Mouse (Mus musculus) B cell, adult 67 days (primary cell): Measurements from ENCODE around the gene G3bp2. TPM values are rescaled to one million over a fixed set of nuclear protein-coding genes. Genes with fewer than 3 reads are reported as not detected.

Experiments used
- total RNA-seq, 2 experiments: library from RNA; stranded (reverse); gene quantifications; 4 replicates each; pipeline ENCODE4 v1.2.4; 2023

The G3bp2 gene
- 100 to 1,000 TPM; 115 to 120 TPM for total RNA-seq

GRCm38 (mm10) chr5:92083417-92084038 is at the start of gene G3bp2:
G3bp2 (minus strand) TSS chr5:92083719.

GRCm38 (mm10) chr5:92043783-92044182 is 39.7 kb downstream of the G3bp2 start, which contains the start of gene Cdkl2:
Cdkl2 (minus strand) TSS chr5:92043883.

Other genes with a start within 250 kb of the G3bp2 start
- gene Rchy1, start 120.7 kb downstream of the G3bp2 start, total RNA-seq, result 100 to 1,000 TPM; 130 to 135 TPM
- gene Odaph, start 96.2 kb downstream of the G3bp2 start, total RNA-seq, result 1 to 10 TPM; 2.0 to 5.8 TPM
- gene Cdkl2, start 39.8 kb downstream of the G3bp2 start, total RNA-seq, result 1 to 10 TPM; 1.3 to 2.1 TPM
- 10 to 100 TPM; 65.4 to 78.1 TPM for gene Uso1, start 54.2 kb upstream of the G3bp2 start, total RNA-seq
- gene U90926, start 131.7 kb upstream of the G3bp2 start, total RNA-seq, result not detected
- gene Ppef2, start 172.6 kb upstream of the G3bp2 start, total RNA-seq, result 1 to 10 TPM in 1 of 2 experiments, under 1 TPM in 1; 0.73 to 1.5 TPM
- gene Naaa, start 194.5 kb upstream of the G3bp2 start, total RNA-seq, result 10 to 100 TPM; 41.9 to 43.3 TPM
- 100 to 1,000 TPM; 109 to 111 TPM for gene Sdad1, start 226.8 kb upstream of the G3bp2 start, total RNA-seq
- gene Cxcl9, start 244.4 kb upstream of the G3bp2 start, total RNA-seq, result 1 to 10 TPM in 1 of 2 experiments, not detected in 1; 1.3 TPM
- gene Art3, start 248.1 kb upstream of the G3bp2 start, total RNA-seq, result 1 to 10 TPM in 1 of 2 experiments, not detected in 1; 1.5 TPM